Mouse (Mus musculus): ENCODE measurements at regions not wholly inside any gene's neighbourhood (a gene's known extent, or its start where the extent isn't known, plus 50 kb on each side); places are given as distances from the start of the nearest gene placed in this dataset.

DNA sequence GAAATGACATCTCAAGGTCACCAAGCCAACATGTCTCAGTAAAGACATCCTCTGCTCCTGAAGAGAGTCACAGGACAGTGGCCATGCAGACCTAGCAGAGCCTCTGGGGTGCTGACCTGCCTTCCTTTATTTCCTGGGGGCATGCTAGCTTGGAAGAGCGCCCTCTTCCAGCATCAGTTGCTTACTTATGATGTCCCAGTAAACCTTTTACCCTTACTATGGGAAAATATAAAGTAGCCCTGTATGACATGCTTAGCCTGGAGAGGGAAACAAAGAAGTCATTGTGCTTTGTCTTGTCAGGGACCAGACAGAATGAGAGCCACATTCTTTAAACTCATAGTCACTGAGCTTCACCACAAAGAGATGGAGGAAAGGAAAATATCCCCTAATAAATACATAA is 82.9 kb downstream of the Postn start:
- Histone ChIP-seq H3K4me1 (ENCODE audit: control insufficient read depth, insufficient read depth, low read length) (no peaks in the 10 kb centered on the region), H3K36me3 (ENCODE audit: control insufficient read depth, insufficient read depth, low read length) (no peaks in the 10 kb centered on the region), H3K27ac (ENCODE audit: insufficient read depth, low read depth, low read length) (no peak overlapping the region), H3K27me3 (replicated peaks; ENCODE audit: control insufficient read depth, insufficient read depth, low read length) (no peaks in the 10 kb centered on the region), H3K4me3 (ENCODE audit: insufficient read depth, low read depth, low read length) (no peak overlapping the region)
- DNase-seq: no peak
- TF ChIP-seq CTCF (conservative IDR thresholded peaks at IDR 0.05; ENCODE audit: insufficient read depth, insufficient read length, low read depth, low read length) (no peak), POLR2A (IDR thresholded peaks at IDR 0.05; ENCODE audit: low read depth, low read length) (no peak)
- 67% methylated on average over 1 of the region's 1 CpGs for WGBS

DNA sequence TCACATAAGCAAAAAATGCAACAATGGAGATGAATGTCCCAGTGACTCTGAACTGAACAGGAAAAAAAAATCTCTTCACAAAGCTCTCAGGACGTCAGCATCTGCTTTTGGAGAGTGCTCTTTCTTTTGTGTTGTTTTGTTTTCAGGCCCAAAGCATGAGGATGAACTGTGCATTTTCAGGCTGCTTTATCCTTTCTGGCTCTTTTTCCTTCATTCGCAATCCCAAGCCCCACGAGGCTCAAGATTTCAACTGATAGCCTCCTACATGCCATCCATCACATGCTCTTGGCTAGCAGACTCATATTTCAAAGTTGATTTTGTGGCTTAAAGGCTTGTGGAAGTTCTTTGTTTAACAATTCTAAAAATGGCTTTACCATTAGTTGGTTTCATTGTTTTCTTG is 86.0 kb downstream of the Postn start:
- Histone ChIP-seq H3K27ac (ENCODE audit: insufficient read depth, low read depth, low read length) (no peak overlapping the region), H3K4me3 (ENCODE audit: insufficient read depth, low read depth, low read length) (no peak overlapping the region), H3K36me3 (ENCODE audit: control insufficient read depth, insufficient read depth, low read length) (no peaks in the 10 kb centered on the region), H3K27me3 (replicated peaks; ENCODE audit: control insufficient read depth, insufficient read depth, low read length) (no peaks in the 10 kb centered on the region), H3K4me1 (ENCODE audit: control insufficient read depth, insufficient read depth, low read length) (no peaks in the 10 kb centered on the region)
- TF ChIP-seq CTCF (conservative IDR thresholded peaks at IDR 0.05; ENCODE audit: insufficient read depth, insufficient read length, low read depth, low read length) (no peak), POLR2A (IDR thresholded peaks at IDR 0.05; ENCODE audit: low read depth, low read length) (no peak)
- WGBS: 25% methylated on average over 3 of the region's 3 CpGs
- DNase-seq: no peak

DNA sequence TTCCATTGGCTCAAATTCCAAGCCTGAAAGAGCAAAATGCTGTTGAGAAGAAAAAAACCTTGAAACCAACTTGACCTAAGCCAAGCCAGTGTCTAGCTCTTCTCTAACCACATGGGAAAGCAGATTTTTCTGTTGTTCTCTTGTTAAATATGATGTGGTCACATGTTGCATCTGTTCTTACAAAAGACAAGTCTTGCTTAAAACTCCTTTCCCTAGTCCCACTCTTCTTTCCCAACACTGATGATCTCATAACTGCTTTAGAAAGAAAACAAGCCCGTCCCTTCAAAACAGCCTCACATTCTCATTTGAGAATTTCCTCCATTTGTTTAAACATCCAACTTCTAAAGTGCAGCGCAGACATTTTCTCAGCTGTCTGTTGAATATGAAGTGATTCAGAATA is 96.5 kb downstream of the Postn start:
- no peak for DNase-seq
- H3K4me1 ChIP-seq (ENCODE audit: control insufficient read depth, insufficient read depth, low read length): no peaks in the 10 kb centered on the region
- TF ChIP-seq POLR2A (IDR thresholded peaks at IDR 0.05; ENCODE audit: low read depth, low read length): no peak
- no peak overlapping the region for H3K4me3 ChIP-seq (ENCODE audit: insufficient read depth, low read depth, low read length)
- 93% methylated on average over 2 of the region's 2 CpGs for WGBS
- no peaks in the 10 kb centered on the region for H3K36me3 ChIP-seq (ENCODE audit: control insufficient read depth, insufficient read depth, low read length)
- H3K27me3 ChIP-seq (replicated peaks; ENCODE audit: control insufficient read depth, insufficient read depth, low read length): no peaks in the 10 kb centered on the region
- H3K27ac ChIP-seq (ENCODE audit: insufficient read depth, low read depth, low read length): no peak overlapping the region

DNA sequence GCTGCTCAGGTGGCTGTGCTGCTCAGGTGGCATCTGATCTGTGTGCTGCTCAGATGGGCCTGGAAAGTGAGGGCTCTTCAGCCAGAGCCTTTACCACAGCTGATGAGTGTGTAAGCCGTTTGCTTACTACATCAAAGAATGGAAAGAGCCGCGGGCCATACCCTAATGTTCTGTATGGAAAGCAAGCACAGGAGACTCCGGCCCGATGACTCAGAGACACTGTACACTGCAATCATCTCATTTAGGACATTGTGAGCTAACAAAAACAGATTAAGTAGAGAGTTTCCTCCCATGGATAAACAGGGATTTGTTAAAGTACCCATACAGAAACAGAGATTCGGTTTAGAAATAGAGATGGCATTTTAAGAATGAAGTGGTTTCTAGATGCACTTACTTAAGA is 100.5 kb downstream of the Postn start:
- DNase-seq: no peak
- no peaks in the 10 kb centered on the region for H3K27me3 ChIP-seq (replicated peaks; ENCODE audit: control insufficient read depth, insufficient read depth, low read length)
- TF ChIP-seq POLR2A (IDR thresholded peaks at IDR 0.05; ENCODE audit: low read depth, low read length) (no peak), CTCF (conservative IDR thresholded peaks at IDR 0.05; ENCODE audit: insufficient read depth, insufficient read length, low read depth, low read length) (no peak)
- H3K27ac ChIP-seq (ENCODE audit: insufficient read depth, low read depth, low read length): no peak overlapping the region
- no peaks in the 10 kb centered on the region for H3K36me3 ChIP-seq (ENCODE audit: control insufficient read depth, insufficient read depth, low read length)
- no peak overlapping the region for H3K4me3 ChIP-seq (ENCODE audit: insufficient read depth, low read depth, low read length)
- H3K4me1 ChIP-seq (ENCODE audit: control insufficient read depth, insufficient read depth, low read length): no peaks in the 10 kb centered on the region
- 94% methylated on average over 6 of the region's 6 CpGs for WGBS

DNA sequence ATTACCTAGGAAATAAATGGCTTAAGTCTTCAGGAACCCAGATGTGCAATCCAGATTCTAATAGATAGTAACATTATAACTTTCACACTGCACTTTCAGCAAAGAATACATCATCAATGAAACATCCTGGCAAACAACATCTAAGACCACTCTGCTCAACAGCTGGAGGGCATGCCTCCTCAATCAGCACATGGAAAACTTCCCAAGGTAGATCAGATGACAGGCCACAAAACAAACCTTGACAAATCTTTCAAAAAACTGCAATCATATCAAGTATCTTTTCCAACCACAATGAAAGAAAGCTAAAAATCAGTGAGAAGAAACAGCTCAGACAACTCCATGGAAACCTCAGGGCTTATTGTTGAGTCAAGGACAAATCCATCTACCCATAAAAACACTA is 105.2 kb downstream of the Postn start:
- Histone ChIP-seq H3K27ac (ENCODE audit: insufficient read depth, low read depth, low read length) (no peak overlapping the region), H3K4me1 (ENCODE audit: control insufficient read depth, insufficient read depth, low read length) (no peaks in the 10 kb centered on the region), H3K4me3 (ENCODE audit: insufficient read depth, low read depth, low read length) (no peak overlapping the region), H3K36me3 (ENCODE audit: control insufficient read depth, insufficient read depth, low read length) (no peaks in the 10 kb centered on the region), H3K27me3 (replicated peaks; ENCODE audit: control insufficient read depth, insufficient read depth, low read length) (no peaks in the 10 kb centered on the region)
- TF ChIP-seq CTCF (conservative IDR thresholded peaks at IDR 0.05; ENCODE audit: insufficient read depth, insufficient read length, low read depth, low read length) (no peak), POLR2A (IDR thresholded peaks at IDR 0.05; ENCODE audit: low read depth, low read length) (no peak)
- no peak for DNase-seq

DNA sequence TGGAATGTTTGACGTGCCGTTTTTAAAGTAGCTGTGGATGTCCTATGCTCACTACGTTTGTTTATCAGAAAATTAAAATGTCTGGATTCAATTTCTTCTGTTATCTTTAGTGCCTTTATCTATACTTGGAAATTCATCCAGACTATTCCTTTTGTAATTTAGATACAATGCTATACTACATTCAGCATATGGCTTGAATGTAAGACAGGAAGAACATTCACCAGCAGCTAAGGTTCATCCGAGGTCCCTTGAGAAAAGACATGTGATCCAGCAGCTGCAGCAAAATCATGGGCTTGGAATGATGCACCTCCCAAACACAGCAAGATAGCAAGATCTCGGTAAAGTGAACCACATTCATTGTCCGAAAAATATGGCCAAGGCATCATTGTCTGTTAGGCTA is 113.3 kb downstream of the Postn start:
- Histone ChIP-seq H3K4me3 (ENCODE audit: insufficient read depth, low read depth, low read length) (no peak overlapping the region), H3K27me3 (replicated peaks; ENCODE audit: control insufficient read depth, insufficient read depth, low read length) (no peaks in the 10 kb centered on the region), H3K4me1 (ENCODE audit: control insufficient read depth, insufficient read depth, low read length) (no peaks in the 10 kb centered on the region), H3K27ac (ENCODE audit: insufficient read depth, low read depth, low read length) (no peak overlapping the region), H3K36me3 (ENCODE audit: control insufficient read depth, insufficient read depth, low read length) (no peaks in the 10 kb centered on the region)
- no peak for DNase-seq
- WGBS: 74% methylated on average over 6 of the region's 6 CpGs
- TF ChIP-seq POLR2A (IDR thresholded peaks at IDR 0.05; ENCODE audit: low read depth, low read length): no peak
- no peak for TF ChIP-seq CTCF (conservative IDR thresholded peaks at IDR 0.05; ENCODE audit: insufficient read depth, insufficient read length, low read depth, low read length)

DNA sequence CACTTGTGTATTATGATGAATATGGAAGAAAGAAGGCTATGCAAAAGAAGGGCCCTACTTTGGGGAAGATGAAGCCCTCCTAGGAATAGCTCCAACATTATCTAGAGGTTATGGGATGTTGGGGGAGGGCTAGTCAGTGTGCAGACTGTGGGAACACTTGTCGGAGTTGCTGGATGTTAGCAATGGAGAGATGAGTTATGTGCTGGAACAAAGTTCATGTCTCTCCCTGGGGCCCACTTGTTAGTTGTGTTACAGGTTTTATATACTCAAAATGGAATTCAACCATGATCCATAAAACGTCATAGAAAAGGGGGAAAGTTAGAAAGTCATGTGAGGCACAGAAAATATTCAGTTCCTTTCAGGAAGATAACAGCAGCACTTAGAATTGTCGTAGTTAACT is 115.0 kb downstream of the Postn start:
- no peak overlapping the region for H3K27ac ChIP-seq (ENCODE audit: insufficient read depth, low read depth, low read length)
- DNase-seq: no peak
- WGBS: 56% methylated on average over 3 of the region's 3 CpGs

DNA sequence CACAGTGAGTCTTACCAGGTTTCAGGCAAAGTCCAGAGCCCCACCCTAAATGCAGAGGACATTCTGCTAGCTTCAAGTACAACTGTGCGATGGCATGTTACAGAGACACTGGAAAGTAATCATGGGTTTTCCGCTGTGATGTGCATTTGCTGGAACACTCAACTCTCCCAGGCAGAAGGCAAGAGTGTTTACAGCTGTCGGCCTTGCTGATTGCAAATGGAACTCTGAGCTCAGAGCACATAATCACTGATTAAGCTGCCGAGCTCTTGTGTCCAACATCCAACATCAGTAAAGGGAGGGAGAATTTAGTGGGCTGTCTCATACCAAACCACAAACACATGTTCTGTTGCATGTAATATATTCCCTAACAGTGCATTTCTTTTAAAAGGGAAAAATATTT is 117.1 kb downstream of the Postn start:
- Histone ChIP-seq H3K4me3 (ENCODE audit: insufficient read depth, low read depth, low read length) (no peak overlapping the region), H3K36me3 (ENCODE audit: control insufficient read depth, insufficient read depth, low read length) (no peaks in the 10 kb centered on the region), H3K4me1 (ENCODE audit: control insufficient read depth, insufficient read depth, low read length) (no peaks in the 10 kb centered on the region), H3K27me3 (replicated peaks; ENCODE audit: control insufficient read depth, insufficient read depth, low read length) (no peaks in the 10 kb centered on the region), H3K27ac (ENCODE audit: insufficient read depth, low read depth, low read length) (no peak overlapping the region)
- WGBS: 63% methylated on average over 4 of the region's 4 CpGs
- no peak for DNase-seq
- no peak for TF ChIP-seq CTCF (conservative IDR thresholded peaks at IDR 0.05; ENCODE audit: insufficient read depth, insufficient read length, low read depth, low read length)
- TF ChIP-seq POLR2A (IDR thresholded peaks at IDR 0.05; ENCODE audit: low read depth, low read length): no peak

More for the DNA sequence above, 115.0 kb downstream of the Postn start:
- no peaks in the 10 kb centered on the region for H3K4me1 ChIP-seq (ENCODE audit: control insufficient read depth, insufficient read depth, low read length)
- H3K4me3 ChIP-seq (ENCODE audit: insufficient read depth, low read depth, low read length): no peak overlapping the region
- H3K36me3 ChIP-seq (ENCODE audit: control insufficient read depth, insufficient read depth, low read length): no peaks in the 10 kb centered on the region
- no peaks in the 10 kb centered on the region for H3K27me3 ChIP-seq (replicated peaks; ENCODE audit: control insufficient read depth, insufficient read depth, low read length)
- no peak for TF ChIP-seq CTCF (conservative IDR thresholded peaks at IDR 0.05; ENCODE audit: insufficient read depth, insufficient read length, low read depth, low read length)
- no peak for TF ChIP-seq POLR2A (IDR thresholded peaks at IDR 0.05; ENCODE audit: low read depth, low read length)
